Mouse (Mus musculus) bone marrow macrophage, adult 2 months (primary cell): ENCODE results near the gene Nkx6-2.

Experiments
- CTCF ChIP-seq: IDR thresholded peaks from 2 replicates; pipeline ENCODE4 v1.5.1; 2012; ENCODE audit warnings: low read depth, mild to moderate bottlenecking, low read length, moderate library complexity
- POLR2A ChIP-seq: IDR thresholded peaks from 2 replicates; pipeline ENCODE4 v1.6.1; 2012; ENCODE audit warnings: mild to moderate bottlenecking, low read depth, low read length, borderline replicate concordance

DNA sequence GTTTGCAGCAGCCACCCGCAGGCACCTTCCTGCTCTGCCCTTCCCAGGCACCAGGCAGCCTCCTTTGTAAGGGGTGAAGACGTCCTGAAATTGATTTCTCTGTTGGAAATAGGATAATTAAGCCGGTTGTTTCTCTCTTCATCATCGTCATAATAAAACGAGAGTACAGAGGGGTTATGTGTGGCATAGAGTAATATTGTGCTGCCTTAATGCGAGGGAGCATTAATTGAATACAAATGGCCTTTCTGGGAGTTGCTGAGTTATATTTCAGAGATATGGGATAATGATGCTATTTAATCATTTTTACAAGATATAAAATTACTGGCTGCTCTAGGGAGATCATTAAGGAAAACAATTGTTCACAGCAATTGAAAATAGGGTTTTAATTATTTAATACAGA, 12.7 kb upstream of the Nkx6-2 start:
- TF ChIP-seq CTCF (no peak), POLR2A (no peak)
